Mouse (Mus musculus): Measurements from ENCODE around the gene Arhgef10l. TPM values are rescaled to one million over a fixed set of nuclear protein-coding genes. Genes with fewer than 3 reads are reported as not detected.
"Not testable (repeated sequence)": the region's sequence is repeated elsewhere in the genome, so short reads cannot be mapped to it uniquely, and the experiment has no call there.

Arhgef10l gene
- polyA plus RNA-seq, 1 experiment from 2014 or later = 16.6 TPM

DNA sequence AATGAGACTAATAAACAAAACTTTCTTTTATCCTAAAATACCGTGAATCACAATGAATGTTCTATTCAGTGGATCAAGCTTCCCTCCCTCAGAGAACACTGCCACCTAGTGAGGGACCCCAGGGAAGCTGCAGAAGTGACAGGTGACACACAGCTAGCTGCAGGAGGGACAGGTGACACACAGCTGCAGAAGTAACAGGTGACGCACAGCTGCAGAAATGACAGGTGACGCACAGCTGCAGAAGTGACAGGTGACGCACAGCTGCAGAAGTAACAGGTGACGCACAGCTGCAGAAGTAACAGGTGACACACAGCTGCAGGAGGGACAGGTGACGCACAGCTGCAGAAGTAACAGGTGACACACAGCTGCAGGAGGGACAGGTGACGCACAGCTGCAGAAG lies 90.9 kb downstream of the Arhgef10l start:
- H3K27me3 ChIP-seq; H3K4me1 ChIP-seq; H3K4me3 ChIP-seq; ATAC-seq (ENCODE audit: borderline replicate concordance, extremely low read depth, low FRiP score, low TSS enrichment); H3K4me2 ChIP-seq; H3K27ac ChIP-seq; H3K9me3 ChIP-seq; H3K9ac ChIP-seq: not testable (repeated sequence)
- peaks cover 40% of the 10 kb centered on the region for H3K36me3 ChIP-seq
- WGBS = 87% methylated on average over 7 of the region's 7 CpGs

DNA sequence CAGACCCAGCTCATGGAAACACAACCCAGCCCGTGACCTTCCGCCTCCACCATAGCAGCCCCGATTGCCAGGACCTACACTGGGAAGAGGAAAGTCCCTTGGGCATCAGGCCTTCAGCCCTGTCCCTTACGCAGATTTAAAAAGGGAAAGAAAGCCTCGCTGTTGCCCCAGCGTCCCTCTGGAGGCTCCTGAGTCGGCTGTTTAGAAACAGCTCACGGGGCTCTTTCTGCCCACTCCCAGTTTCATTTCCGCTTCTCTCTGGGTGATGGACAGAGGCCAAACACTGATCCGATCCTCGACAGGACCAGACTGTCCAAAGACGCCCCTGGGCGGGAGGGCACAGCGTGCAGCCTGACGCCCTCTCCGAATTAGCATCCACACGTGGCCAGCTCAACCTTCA lies 93.4 kb downstream of the Arhgef10l start:
- Histone ChIP-seq H3K4me3 (no peak overlapping the region), H3K27ac (no peak overlapping the region), H3K27me3 (no peaks in the 10 kb centered on the region), H3K9ac (no peak overlapping the region), H3K9me3 (no peaks in the 10 kb centered on the region), H3K36me3 (peaks cover 43% of the 10 kb centered on the region), H3K4me2 (no peak overlapping the region), H3K4me1 (no peaks in the 10 kb centered on the region)
- 84% methylated on average over 17 of the region's 17 CpGs for WGBS
- ATAC-seq (ENCODE audit: borderline replicate concordance, extremely low read depth, low FRiP score, low TSS enrichment) = no peak

- peaks cover 45% of the 10 kb centered on the region for H3K36me3 ChIP-seq
- 80% methylated on average over 2 of the region's 2 CpGs for WGBS
- no peaks in the 10 kb centered on the region for H3K9me3 ChIP-seq
- no peak overlapping the region for H3K4me3 ChIP-seq
- no peak overlapping the region for H3K27ac ChIP-seq
- ATAC-seq (ENCODE audit: borderline replicate concordance, extremely low read depth, low FRiP score, low TSS enrichment) = no peak
- no peak overlapping the region for H3K9ac ChIP-seq
- H3K27me3 ChIP-seq = no peaks in the 10 kb centered on the region
- no peaks in the 10 kb centered on the region for H3K4me1 ChIP-seq
- H3K4me2 ChIP-seq = no peak overlapping the region
Observed at GRCm38 (mm10) chr4:140569394-140569793, 96.4 kb downstream of the Arhgef10l start.

DNA sequence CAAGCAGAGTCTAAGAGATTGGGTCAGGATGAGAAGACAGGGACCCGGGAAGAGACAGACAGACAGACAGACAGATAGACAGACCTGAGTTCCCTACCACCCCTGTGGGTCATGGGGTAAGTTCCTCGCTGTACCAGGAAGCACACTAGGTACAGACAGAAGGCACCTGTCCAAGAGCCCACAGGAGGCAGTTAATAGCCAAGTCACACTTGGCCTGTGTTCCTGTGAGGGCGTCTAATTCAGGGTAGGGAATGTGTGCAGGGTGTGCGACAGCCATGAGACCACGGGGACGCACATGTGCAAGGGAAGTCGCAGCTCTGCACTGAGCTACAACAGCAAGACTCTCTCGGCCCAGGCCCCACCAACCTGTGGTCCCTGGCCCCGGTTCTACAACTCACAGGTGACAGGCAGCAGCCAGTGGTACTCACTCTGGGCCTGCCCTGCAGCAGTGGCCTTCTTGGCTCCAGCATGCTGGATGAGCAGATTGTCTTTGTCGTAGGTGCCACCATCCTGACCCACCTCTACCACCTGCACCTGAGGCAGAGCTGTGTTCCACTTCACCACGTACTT lies 97.8 kb downstream of the Arhgef10l start:
- no peak overlapping the region for H3K4me3 ChIP-seq
- no peak for ATAC-seq (ENCODE audit: borderline replicate concordance, extremely low read depth, low FRiP score, low TSS enrichment)
- H3K9ac ChIP-seq = no peak overlapping the region
- no peak overlapping the region for H3K4me2 ChIP-seq
- WGBS = 91% methylated on average over 11 of the region's 11 CpGs
- H3K27me3 ChIP-seq = no peaks in the 10 kb centered on the region
- peaks cover 50% of the 10 kb centered on the region for H3K36me3 ChIP-seq
- H3K27ac ChIP-seq = no peak overlapping the region
- H3K4me1 ChIP-seq = no peaks in the 10 kb centered on the region
- H3K9me3 ChIP-seq = no peaks in the 10 kb centered on the region

- Histone ChIP-seq H3K36me3 (peaks cover 61% of the 10 kb centered on the region), H3K9me3 (peaks cover 2% of the 10 kb centered on the region; the same call in 1 of the 2 replicates), H3K27me3 (no peaks in the 10 kb centered on the region), H3K4me3 (no peak overlapping the region), H3K9ac (no peak overlapping the region), H3K4me1 (no peaks in the 10 kb centered on the region), H3K4me2 (no peak overlapping the region), H3K27ac (no peak overlapping the region)
- ATAC-seq (ENCODE audit: borderline replicate concordance, extremely low read depth, low FRiP score, low TSS enrichment) = no peak
- WGBS = 93% methylated on average over 14 of the region's 14 CpGs
Observed at GRCm38 (mm10) chr4:140566785-140567184, 99.0 kb downstream of the Arhgef10l start.

DNA sequence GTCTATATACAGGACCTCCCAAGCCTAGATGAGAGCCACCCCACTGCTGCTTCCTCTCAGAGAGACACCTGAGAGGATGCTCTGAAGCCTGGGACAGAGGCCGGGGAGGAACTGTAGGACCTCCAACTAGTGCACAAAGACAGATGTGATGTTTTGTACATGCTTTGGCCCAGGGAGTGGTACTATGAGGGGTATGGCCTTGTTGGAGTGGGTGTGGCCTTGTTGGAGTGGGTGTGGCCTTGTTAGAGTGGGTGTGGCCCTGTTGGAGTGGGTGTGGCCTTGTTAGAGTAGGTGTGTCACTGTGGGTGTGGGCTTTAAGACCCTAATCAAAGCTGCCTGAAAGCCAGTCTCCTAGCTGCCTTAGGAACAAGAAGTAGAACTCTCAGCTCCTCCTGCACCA lies 101.4 kb downstream of the Arhgef10l start:
- not testable (repeated sequence) for H3K9me3 ChIP-seq; H3K27ac ChIP-seq; ATAC-seq (ENCODE audit: borderline replicate concordance, extremely low read depth, low FRiP score, low TSS enrichment); H3K4me3 ChIP-seq; H3K27me3 ChIP-seq; H3K4me2 ChIP-seq; H3K9ac ChIP-seq; H3K4me1 ChIP-seq
- 77% methylated on average over 1 of the region's 1 CpGs for WGBS
- H3K36me3 ChIP-seq = peaks cover 64% of the 10 kb centered on the region

DNA sequence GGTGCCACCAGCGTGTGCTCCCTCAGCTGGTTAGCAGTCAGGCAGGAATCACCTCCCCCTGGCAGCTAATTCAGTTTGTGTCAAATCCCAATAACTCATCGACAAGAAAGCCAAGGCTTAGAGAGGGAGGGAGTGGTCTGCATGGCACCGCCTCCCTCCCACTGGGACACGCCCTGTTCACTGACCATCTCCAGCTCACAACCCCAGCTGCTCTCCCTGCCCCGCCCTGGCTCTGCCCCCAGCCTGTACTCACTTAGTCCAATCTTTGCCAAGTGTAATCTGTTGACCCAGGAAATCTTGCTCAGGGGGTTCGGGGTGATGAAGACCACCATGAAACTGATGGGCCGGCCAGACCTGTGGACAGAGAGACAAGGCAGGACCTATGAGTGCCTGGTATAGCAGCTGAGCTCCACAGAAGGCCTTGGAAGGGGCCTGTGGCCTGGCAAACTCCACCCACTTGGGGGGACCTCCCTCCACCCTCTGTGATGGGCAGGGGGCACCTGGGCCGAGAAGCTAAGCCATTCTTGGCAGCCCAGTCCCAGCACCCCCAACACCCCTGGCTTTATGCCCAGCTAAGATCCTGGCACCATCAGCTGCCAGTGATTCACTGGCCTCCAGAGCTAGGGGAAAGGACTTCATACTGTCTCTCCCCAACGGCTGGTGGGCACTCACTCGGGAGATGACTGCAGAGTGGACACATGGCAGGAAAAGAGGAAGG lies 103.2 kb downstream of the Arhgef10l start:
- WGBS = 62% methylated on average over 10 of the region's 10 CpGs
- H3K9ac ChIP-seq = no peak overlapping the region
- 0 out of 2 replicates have a peak, but pooled peaks have one; percentile 48 for ATAC-seq (ENCODE audit: borderline replicate concordance, extremely low read depth, low FRiP score, low TSS enrichment)

DNA sequence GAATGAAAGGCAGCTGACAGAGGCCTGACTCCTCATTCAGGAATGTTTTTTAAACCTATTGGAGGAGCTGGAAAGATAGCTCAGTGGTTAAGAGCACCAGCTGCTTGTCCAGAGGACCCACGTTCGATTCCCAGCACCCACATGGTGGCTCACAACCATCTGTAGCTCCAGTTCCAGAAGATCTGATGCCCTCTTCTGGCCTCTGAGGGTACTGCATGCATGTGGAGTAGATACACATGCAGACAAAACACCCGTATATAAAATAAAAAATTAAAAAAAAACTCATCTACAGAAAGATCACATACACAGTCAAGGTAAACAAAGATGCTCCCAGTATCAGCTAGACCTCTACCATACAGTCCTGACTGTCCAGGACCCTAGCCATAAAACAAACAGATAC lies 104.1 kb downstream of the Arhgef10l start:
- 94% methylated on average over 3 of the region's 3 CpGs for WGBS
- ATAC-seq (ENCODE audit: borderline replicate concordance, extremely low read depth, low FRiP score, low TSS enrichment) = no peak
- no peaks in the 10 kb centered on the region for H3K27me3 ChIP-seq
- peaks cover 48% of the 10 kb centered on the region for H3K36me3 ChIP-seq
- peaks cover 4% of the 10 kb centered on the region; the same call in 1 of the 2 replicates for H3K9me3 ChIP-seq
- no peak overlapping the region for H3K4me3 ChIP-seq
- H3K27ac ChIP-seq = no peak overlapping the region
- no peak overlapping the region for H3K4me2 ChIP-seq
- H3K9ac ChIP-seq = no peak overlapping the region
- H3K4me1 ChIP-seq = no peaks in the 10 kb centered on the region

More for the DNA sequence above, 103.2 kb downstream of the Arhgef10l start:
- Histone ChIP-seq H3K4me3 (no peak overlapping the region), H3K27me3 (no peaks in the 10 kb centered on the region), H3K4me2 (no peak overlapping the region), H3K4me1 (no peaks in the 10 kb centered on the region), H3K36me3 (peaks cover 57% of the 10 kb centered on the region), H3K27ac (no peak overlapping the region), H3K9me3 (peaks cover 4% of the 10 kb centered on the region; the same call in 1 of the 2 replicates)

DNA sequence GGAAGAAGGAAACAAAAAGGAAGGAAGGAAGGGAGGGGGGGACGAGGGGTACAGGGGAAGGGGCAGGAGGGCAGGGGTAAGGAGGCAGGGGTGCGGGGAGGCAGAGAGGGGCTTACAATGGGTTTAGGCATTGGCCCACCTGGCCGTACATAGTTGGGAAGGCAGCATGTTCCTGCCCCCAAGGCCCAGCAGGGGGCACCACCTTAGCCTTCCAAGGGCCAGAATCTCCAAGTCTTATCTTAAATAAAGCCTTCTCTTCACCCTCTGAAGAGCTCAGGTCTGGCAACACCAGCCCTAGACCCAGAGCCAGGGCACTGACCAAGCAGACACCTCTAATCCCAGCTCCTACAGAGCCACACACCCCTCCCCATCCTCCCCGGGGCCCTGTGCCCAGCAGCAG lies 106.0 kb downstream of the Arhgef10l start:
- 74% methylated on average over 4 of the region's 4 CpGs for WGBS
- no peak for ATAC-seq (ENCODE audit: borderline replicate concordance, extremely low read depth, low FRiP score, low TSS enrichment)
- H3K9ac ChIP-seq = no peak overlapping the region
- H3K36me3 ChIP-seq = peaks cover 36% of the 10 kb centered on the region
- H3K9me3 ChIP-seq = peaks cover 4% of the 10 kb centered on the region; the same call in 1 of the 2 replicates
- H3K4me3 ChIP-seq = no peak overlapping the region
- no peaks in the 10 kb centered on the region for H3K27me3 ChIP-seq
- no peaks in the 10 kb centered on the region for H3K4me1 ChIP-seq
- no peak overlapping the region for H3K27ac ChIP-seq
- H3K4me2 ChIP-seq = no peak overlapping the region

DNA sequence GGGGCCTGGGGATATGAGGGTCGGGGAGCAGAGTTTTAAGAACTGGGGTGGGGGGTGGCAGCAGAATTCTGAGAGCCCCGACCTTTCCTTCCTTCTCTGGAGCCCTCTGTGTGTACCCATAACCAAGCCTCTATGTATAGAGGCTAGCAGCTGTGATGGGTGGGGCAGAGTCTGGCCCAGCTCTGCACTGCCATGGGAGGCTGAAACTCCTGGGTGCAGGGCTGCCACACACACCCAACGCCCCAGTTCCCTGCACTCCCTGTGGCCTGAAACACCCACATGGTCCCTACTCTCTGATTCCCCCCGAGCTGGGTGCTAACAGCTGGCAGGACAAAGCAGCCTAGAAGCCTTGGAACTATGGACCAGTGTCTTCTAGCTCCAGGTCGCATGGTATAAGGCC lies 107.6 kb downstream of the Arhgef10l start:
- 77% methylated on average over 5 of the region's 5 CpGs for WGBS
- no peak for ATAC-seq (ENCODE audit: borderline replicate concordance, extremely low read depth, low FRiP score, low TSS enrichment)
- Histone ChIP-seq H3K4me3 (no peak overlapping the region), H3K9me3 (peaks cover 4% of the 10 kb centered on the region; the same call in 1 of the 2 replicates), H3K27me3 (no peaks in the 10 kb centered on the region), H3K4me1 (no peaks in the 10 kb centered on the region), H3K4me2 (no peak overlapping the region), H3K27ac (no peak overlapping the region), H3K9ac (no peak overlapping the region), H3K36me3 (peaks cover 34% of the 10 kb centered on the region)

GRCm38 (mm10) chr4:140556561-140556960 lies 109.3 kb downstream of the Arhgef10l start:
- 86% methylated on average over 10 of the region's 10 CpGs for whole genome bisulfite sequencing
- H3K9ac ChIP-seq = no peak overlapping the region
- H3K9me3 ChIP-seq = no peaks in the 10 kb centered on the region
- no peaks in the 10 kb centered on the region for H3K27me3 ChIP-seq
- peaks cover 29% of the 10 kb centered on the region for H3K36me3 ChIP-seq
- H3K4me3 ChIP-seq = no peak overlapping the region
- H3K4me1 ChIP-seq = no peaks in the 10 kb centered on the region
- no peak for ATAC-seq (ENCODE audit: borderline replicate concordance, extremely low read depth, low FRiP score, low TSS enrichment)
- no peak overlapping the region for H3K4me2 ChIP-seq
- no peak overlapping the region for H3K27ac ChIP-seq

DNA sequence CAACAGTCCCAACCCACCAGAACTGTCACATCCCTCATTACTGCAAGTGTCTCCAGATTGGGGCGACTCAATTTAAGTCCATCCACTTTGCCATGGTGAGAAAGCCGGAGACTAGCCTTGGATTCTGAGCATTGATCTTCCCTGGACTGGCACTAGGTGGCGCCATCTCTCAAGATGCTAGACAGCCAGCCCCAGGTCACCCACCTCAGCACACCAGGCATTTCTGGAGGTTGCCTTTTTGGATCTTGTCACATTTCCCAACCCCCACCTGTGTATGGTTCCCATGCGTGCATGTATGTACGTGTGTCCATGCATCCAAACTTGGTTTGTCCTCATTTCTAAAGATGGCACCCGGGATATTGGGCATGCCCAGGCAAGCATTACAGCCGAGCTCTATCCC lies 110.5 kb downstream of the Arhgef10l start:
- ATAC-seq (ENCODE audit: borderline replicate concordance, extremely low read depth, low FRiP score, low TSS enrichment) = no peak
- 54% methylated on average over 7 of the region's 7 CpGs for WGBS
- Histone ChIP-seq H3K9ac (no peak overlapping the region), H3K36me3 (peaks cover 28% of the 10 kb centered on the region; the same call in 1 of the 2 replicates), H3K27me3 (no peaks in the 10 kb centered on the region), H3K27ac (no peak overlapping the region), H3K4me2 (no peak overlapping the region), H3K9me3 (no peaks in the 10 kb centered on the region), H3K4me1 (no peaks in the 10 kb centered on the region), H3K4me3 (no peak overlapping the region)

Measured in lung, embryonic 15.5 days (tissue).